Mouse (Mus musculus) megakaryocyte, embryonic 14.5 days (primary cell): ENCODE data around the gene Rnls.

Source experiments
- FLI1 ChIP-seq: IDR thresholded peaks from 2 replicates; pipeline ENCODE4 v1.6.1; 2012; ENCODE audit warnings: low read length, inconsistent platforms, mixed read lengths
- GATA1 ChIP-seq: IDR thresholded peaks from 3 replicates; pipeline ENCODE4 v1.6.1; 2012; ENCODE audit warnings: mixed read lengths, low read length, inconsistent platforms, borderline replicate concordance

DNA sequence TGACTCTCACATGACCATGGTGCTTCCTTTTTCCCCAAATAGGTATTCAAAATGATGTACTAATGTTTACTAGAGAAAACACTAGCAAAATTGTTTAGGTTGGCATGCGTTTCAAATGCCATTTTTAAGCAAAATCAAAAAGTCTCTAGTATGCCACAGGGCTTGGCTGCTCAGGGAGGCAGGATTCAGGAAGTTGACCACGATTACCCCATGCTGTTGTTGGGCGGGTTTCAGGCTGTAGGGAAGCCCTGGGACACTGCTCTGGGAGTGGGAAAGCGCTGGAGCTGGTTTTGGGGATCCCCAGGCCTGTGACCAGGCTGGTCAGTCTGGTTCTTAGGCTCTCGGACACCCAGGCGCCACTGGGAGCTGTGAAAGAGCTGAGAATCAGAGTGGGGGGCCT, 213.7 kb downstream of the Rnls start:
- TF ChIP-seq GATA1 (no peak), FLI1 (no peak)
